Mouse (Mus musculus) liver, embryonic 14.5 days (tissue): Measurements from ENCODE around the gene Plpp3. TPM values are rescaled to one million over a fixed set of nuclear protein-coding genes. Genes with fewer than 3 reads are reported as not detected.

ENCODE experiments used
- ATAC-seq: fragments of 200-750 bp; cut with Nextera tagmentation; 2 replicates; pipeline ENCODE4 v1.8.0; 2017; ENCODE audit warnings: moderate number of reproducible peaks, mild to moderate bottlenecking, moderate library complexity; ENCODE audit not compliant: insufficient read depth
- DNase-seq, 3 experiments: peaks; one replicate each; pipeline ENCODE4 v3.0.0-alpha.2; 2012 to 2013; ENCODE audit warnings: low read depth in 3 of 3, low spot score in 3 of 3
- H3K27ac ChIP-seq: fragments of 300-500 bp; sonication (generic); 2 replicates; pipeline ENCODE4 v1.5.1; 2014; ENCODE audit warnings: moderate library complexity, mild to moderate bottlenecking, control low read depth, inconsistent platforms
- H3K27me3 ChIP-seq: fragments of 300-500 bp; sonication (generic); 2 replicates; pipeline ENCODE4 v1.6.1; 2014; ENCODE audit warnings: mild to moderate bottlenecking, low read length, moderate library complexity; ENCODE audit not compliant: control insufficient read depth, insufficient read depth
- H3K36me3 ChIP-seq: fragments of 300-500 bp; sonication (generic); replicated peaks from 2 replicates; pipeline ENCODE4 v1.6.1; 2014; ENCODE audit warnings: low read depth; ENCODE audit not compliant: control insufficient read depth, insufficient read depth
- H3K4me1 ChIP-seq, 2 experiments: fragments of 200-500 bp in 1 of 2; fragments of 300-500 bp in 1 of 2; sonication (generic) in 1 of 2; replicated peaks; 2 replicates each; pipeline ENCODE4 v1.6.1; 2012 to 2014; ENCODE audit warnings: antibody characterized with exemption in 1 of 2, inconsistent platforms in 1 of 2, low read length in 1 of 2; ENCODE audit not compliant: control insufficient read depth in 2 of 2, insufficient read depth in 2 of 2
- H3K4me2 ChIP-seq: fragments of 300-500 bp; sonication (generic); 2 replicates; pipeline ENCODE4 v1.6.1; 2014; ENCODE audit warnings: low read depth, mild to moderate bottlenecking, control low read depth, moderate library complexity
- H3K4me3 ChIP-seq, 2 experiments: fragments of 200-500 bp in 1 of 2; fragments of 300-500 bp in 1 of 2; sonication (generic) in 1 of 2; 2 replicates each; pipeline ENCODE4 v1.5.1; 2012 to 2014; ENCODE audit warnings: low read depth in 2 of 2, low read length in 2 of 2, mild to moderate bottlenecking in 2 of 2, control low read depth in 1 of 2, inconsistent platforms in 1 of 2, moderate library complexity in 1 of 2; ENCODE audit not compliant: insufficient read depth in 1 of 2
- H3K9ac ChIP-seq: fragments of 300-500 bp; sonication (generic); replicated peaks from 2 replicates; pipeline ENCODE4 v1.6.1; 2014; ENCODE audit warnings: mild to moderate bottlenecking, control low read depth, moderate library complexity
- H3K9me3 ChIP-seq: fragments of 300-500 bp; sonication (generic); 2 replicates; pipeline ENCODE4 v1.6.1; 2016; ENCODE audit warnings: low read length, mixed read lengths; ENCODE audit not compliant: control insufficient read depth
- CTCF ChIP-seq: IDR thresholded peaks from 2 replicates; pipeline ENCODE4 v1.5.1; 2016; ENCODE audit warnings: antibody characterized with exemption, low read depth, control low read depth
- EP300 ChIP-seq: IDR thresholded peaks from 2 replicates; pipeline ENCODE4 v1.6.1; 2016; ENCODE audit warnings: antibody characterized with exemption, low read depth
- WGBS: fragments of 180-500 bp; shearing (Covaris S2); extraction: QIAGEN DNeasy Blood & Tissue Kit; methylation state at CpG from one replicate; pipeline ENCODE4 v1.1.7; 2014; ENCODE audit not compliant: insufficient replicate concordance; 5-methylcytosine and 5-hydroxymethylcytosine counted together
- polyA plus RNA-seq, 2 experiments: library from polyadenylated mRNA; depleted of rRNA in 1 of 2; stranded (reverse) in 1 of 2; unstranded in 1 of 2; fragments of >200 nt; fragmentation: Nextera tagmentation in 1 of 2; extraction: Ambion mirVana in 1 of 2; gene quantifications; 2 replicates each; pipeline versions ENCODE4 v1.2.1 to v1.2.3; 2012 to 2014

Gene Plpp3
- polyA plus RNA-seq, 2 experiments = 5.7 to 7.0 TPM

DNA sequence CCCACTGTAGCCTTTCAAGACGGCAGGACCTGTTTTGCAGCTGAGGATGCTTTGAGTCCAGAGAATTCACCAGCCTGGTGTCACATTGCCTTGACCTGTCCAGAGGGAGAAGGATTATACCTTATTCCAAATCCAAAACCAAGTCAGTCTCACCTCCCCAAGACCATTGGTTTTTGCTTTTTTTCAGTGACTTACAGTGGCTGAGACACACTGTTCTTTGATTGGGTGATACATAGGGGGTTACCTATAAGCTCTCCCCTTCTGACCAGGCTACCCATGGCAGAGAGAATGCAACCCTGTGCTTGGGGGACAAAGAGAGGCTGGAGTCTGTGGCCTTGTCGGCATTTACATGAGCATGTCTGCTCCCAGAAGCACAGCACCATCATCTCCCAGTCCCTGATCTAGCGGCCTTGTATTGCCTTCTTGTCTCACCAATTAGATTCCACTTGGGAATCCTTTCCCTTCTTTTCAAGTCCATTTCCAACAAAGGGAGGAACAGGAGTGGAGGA lies 24.6 kb downstream of the Plpp3 start:
- no peak for ATAC-seq
- H3K27me3 ChIP-seq = no peaks in the 10 kb centered on the region
- no peak overlapping the region for H3K9ac ChIP-seq
- H3K4me1 ChIP-seq = no peaks in the 10 kb centered on the region; a peak in 1 of 4 replicates
- no peak overlapping the region for H3K4me2 ChIP-seq
- 62% methylated on average over 3 of the region's 3 CpGs for whole genome bisulfite sequencing
- H3K4me3 ChIP-seq = no peak overlapping the region
- TF ChIP-seq EP300 (no peak), CTCF (no peak)
- H3K27ac ChIP-seq = no peak overlapping the region
- no peaks in the 10 kb centered on the region for H3K36me3 ChIP-seq
- DNase-seq = no peak
- no peaks in the 10 kb centered on the region for H3K9me3 ChIP-seq

GRCm38 (mm10) chr4:105182249-105182648 lies 25.1 kb downstream of the Plpp3 start:
- 35% methylated on average over 5 of the region's 5 CpGs for WGBS
- Histone ChIP-seq H3K4me1 (no peaks in the 10 kb centered on the region; a peak in 1 of 4 replicates), H3K4me3 (no peak overlapping the region), H3K27me3 (no peaks in the 10 kb centered on the region), H3K36me3 (no peaks in the 10 kb centered on the region), H3K27ac (no peak overlapping the region), H3K9ac (no peak overlapping the region), H3K9me3 (no peaks in the 10 kb centered on the region), H3K4me2 (no peak overlapping the region)
- TF ChIP-seq CTCF = no peak
- no peak for TF ChIP-seq EP300
- no peak for DNase-seq
- ATAC-seq = no peak

GRCm38 (mm10) chr4:105184490-105184889 lies 27.3 kb downstream of the Plpp3 start:
- DNase-seq (no peak), ATAC-seq (no peak)
- Histone ChIP-seq H3K36me3 (no peaks in the 10 kb centered on the region), H3K4me3 (no peak overlapping the region), H3K4me1 (peaks cover 0 to 6% of the 10 kb centered on the region in 2 experiments; a peak in 2 of 4 replicates), H3K9me3 (no peaks in the 10 kb centered on the region), H3K27me3 (no peaks in the 10 kb centered on the region), H3K4me2 (no peak overlapping the region), H3K27ac (no peak overlapping the region), H3K9ac (no peak overlapping the region)
- no peak for TF ChIP-seq EP300
- TF ChIP-seq CTCF = no peak
- WGBS = 55% methylated on average over 4 of the region's 4 CpGs

DNA sequence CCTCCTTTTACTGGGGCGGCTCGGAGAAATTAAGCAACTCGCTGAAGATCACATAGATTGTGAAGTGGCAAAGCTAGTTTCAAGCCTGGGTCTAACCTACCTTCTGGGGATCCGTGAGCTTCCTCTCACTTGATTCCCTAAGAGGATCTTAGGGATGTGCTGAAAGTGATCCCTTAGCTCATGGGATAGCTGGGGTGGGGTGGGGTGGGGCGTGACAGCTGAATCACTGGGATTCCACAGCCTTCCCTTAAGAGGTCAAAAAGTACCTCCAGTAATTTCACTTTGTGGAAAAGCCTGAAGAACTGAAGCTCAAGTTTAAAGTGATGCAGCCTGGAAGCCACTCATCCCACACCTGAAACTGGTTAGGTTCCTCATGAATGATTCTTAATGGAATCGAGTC lies 27.8 kb downstream of the Plpp3 start:
- Histone ChIP-seq H3K27ac (no peak overlapping the region), H3K4me3 (no peak overlapping the region), H3K4me2 (no peak overlapping the region), H3K4me1 (peaks cover 0 to 8% of the 10 kb centered on the region in 2 experiments; a peak in 2 of 4 replicates), H3K9ac (no peak overlapping the region), H3K9me3 (no peaks in the 10 kb centered on the region), H3K36me3 (no peaks in the 10 kb centered on the region), H3K27me3 (no peaks in the 10 kb centered on the region)
- ATAC-seq (no peak), DNase-seq (no peak)
- no peak for TF ChIP-seq EP300
- no peak for TF ChIP-seq CTCF
- WGBS = 54% methylated on average over 6 of the region's 6 CpGs

DNA sequence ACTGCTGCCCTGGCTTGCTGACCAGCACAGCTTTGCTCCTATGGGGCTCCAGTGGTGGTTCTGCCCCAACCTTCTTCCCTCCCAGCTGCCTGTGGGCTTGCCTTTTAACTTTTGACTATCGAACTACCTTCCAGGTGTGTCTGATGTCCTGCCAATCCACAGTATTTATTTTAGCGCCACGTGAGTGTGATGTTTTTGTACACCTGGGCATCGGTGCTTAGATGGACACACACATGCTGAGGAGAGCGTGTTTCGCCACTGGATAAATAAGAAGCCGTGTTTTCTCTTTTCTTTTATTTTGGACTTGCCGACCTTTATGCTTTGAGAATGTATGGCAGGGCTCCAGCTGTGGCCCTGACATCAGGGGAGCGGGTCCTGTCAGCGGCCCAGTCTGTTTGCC lies 29.5 kb downstream of the Plpp3 start:
- TF ChIP-seq EP300 (no peak), CTCF (no peak)
- no peak overlapping the region for H3K27ac ChIP-seq
- H3K4me3 ChIP-seq = no peak overlapping the region
- peaks cover 0 to 15% of the 10 kb centered on the region in 2 experiments; a peak in 2 of 4 replicates for H3K4me1 ChIP-seq
- H3K9ac ChIP-seq = no peak overlapping the region
- DNase-seq = no peak
- H3K4me2 ChIP-seq = no peak overlapping the region
- H3K36me3 ChIP-seq = no peaks in the 10 kb centered on the region
- H3K27me3 ChIP-seq = no peaks in the 10 kb centered on the region
- WGBS = 69% methylated on average over 10 of the region's 10 CpGs
- ATAC-seq = no peak
- H3K9me3 ChIP-seq = no peaks in the 10 kb centered on the region
